ENCODE assay signal across 8 mouse cellular contexts in genomic region chr10:78168792-78169191, GRCm38 (mm10). TPM values are rescaled to one million over a fixed set of nuclear protein-coding genes. Genes with fewer than 3 reads are reported as not detected.
A peak's percentile ranks its signal among the peaks of the same experiment; 100 is the strongest.
DNase-seq lines count a peak whose midpoint lies in the region; ATAC-seq and TF ChIP-seq lines count a peak whose summit lies in the region.

No protein-coding gene starts in this region.

- no peaks in the 10 kb centered on the region for H3K27me3 ChIP-seq in heart, embryonic 10.5 days (ENCODE audit: insufficient read depth, poor library complexity, severe bottlenecking)
- H3K27me3 ChIP-seq in ES-Bruce4 (ENCODE audit: control insufficient read depth, insufficient read depth, low read length, poor library complexity, severe bottlenecking): no peaks in the 10 kb centered on the region
- H3K27me3 ChIP-seq in forebrain, embryonic 15.5 days: no peaks in the 10 kb centered on the region
- H3K27me3 ChIP-seq in liver, embryonic 14.5 days (ENCODE audit: control insufficient read depth, insufficient read depth, low read length): no peaks in the 10 kb centered on the region

- 81% methylated on average over 11 of the region's 11 CpGs for WGBS in heart, embryonic 10.5 days
- 86% methylated on average over 11 of the region's 11 CpGs for WGBS in forebrain, embryonic 15.5 days
- WGBS in liver, embryonic 14.5 days (ENCODE audit: insufficient replicate concordance): 74% methylated on average over 11 of the region's 11 CpGs

- no peaks in the 10 kb centered on the region for H3K9me3 ChIP-seq in heart, embryonic 10.5 days
- H3K9me3 ChIP-seq in ES-Bruce4 (replicated peaks; ENCODE audit: control insufficient read depth, insufficient read depth, low read length, poor library complexity, severe bottlenecking): no peaks in the 10 kb centered on the region
- no peaks in the 10 kb centered on the region for H3K9me3 ChIP-seq in forebrain, embryonic 15.5 days
- H3K9me3 ChIP-seq in liver, embryonic 14.5 days (ENCODE audit: control insufficient read depth, low read length): no peaks in the 10 kb centered on the region

- H3K4me1 ChIP-seq in heart, embryonic 10.5 days: peaks cover 24% of the 10 kb centered on the region
- no peaks in the 10 kb centered on the region for H3K4me1 ChIP-seq in ES-Bruce4 (ENCODE audit: control insufficient read depth, insufficient read depth, low read length)
- H3K4me1 ChIP-seq in forebrain, embryonic 15.5 days: peaks cover 26% of the 10 kb centered on the region
- peaks cover 0 to 14% of the 10 kb centered on the region in 2 experiments; a peak in 3 of 4 replicates for H3K4me1 ChIP-seq in liver, embryonic 14.5 days (replicated peaks; ENCODE audit: control insufficient read depth in 2 of 2, insufficient read depth in 2 of 2, low read length in 1 of 2)

- peaks cover 73% of the 10 kb centered on the region for H3K36me3 ChIP-seq in heart, embryonic 10.5 days
- peaks cover 19% of the 10 kb centered on the region for H3K36me3 ChIP-seq in ES-Bruce4 (ENCODE audit: control insufficient read depth, insufficient read depth, low read length, poor library complexity, severe bottlenecking)
- H3K36me3 ChIP-seq in forebrain, embryonic 15.5 days: peaks cover 33% of the 10 kb centered on the region
- peaks cover 14% of the 10 kb centered on the region for H3K36me3 ChIP-seq in liver, embryonic 14.5 days (replicated peaks; ENCODE audit: control insufficient read depth, insufficient read depth, low read depth)

- DNase-seq in heart, embryonic 10.5 days (ENCODE audit: low spot score): no peak
- DNase-seq in heart, postnatal 14 days: no peak
- DNase-seq in liver, embryonic 14.5 days (ENCODE audit: low read depth in 3 of 3, low spot score in 3 of 3): no peak
- no peak for DNase-seq in adrenal gland, postnatal 10 days
- DNase-seq in adrenal gland, postnatal 25 days: no peak

- TF ChIP-seq CTCF in ES-Bruce4 (IDR thresholded peaks at IDR 0.05; ENCODE audit: low read depth, low read length): no peak
- TF ChIP-seq CTCF in liver, embryonic 14.5 days (IDR thresholded peaks at IDR 0.05; ENCODE audit: low read depth): no peak

- H3K4me2 ChIP-seq in forebrain, embryonic 15.5 days (replicated peaks): peak overlapping the region; percentile 84
- peak overlapping the region; percentile 72 for H3K4me2 ChIP-seq in liver, embryonic 14.5 days (ENCODE audit: low read depth)

- no peak for TF ChIP-seq EP300 in ES-Bruce4 (IDR thresholded peaks at IDR 0.05; ENCODE audit: insufficient read depth, low read depth, low read length)
- TF ChIP-seq EP300 in liver, embryonic 14.5 days (IDR thresholded peaks at IDR 0.05; ENCODE audit: low read depth): no peak

- H3K27ac ChIP-seq in heart, embryonic 10.5 days: peak overlapping the region; percentile 95
- no peak overlapping the region for H3K27ac ChIP-seq in ES-Bruce4 (ENCODE audit: insufficient read depth, low read length)
- no peak overlapping the region for H3K27ac ChIP-seq in forebrain, embryonic 15.5 days (replicated peaks)
- no peak overlapping the region for H3K27ac ChIP-seq in liver, embryonic 14.5 days

- no peak for ATAC-seq in forebrain, embryonic 15.5 days (replicated peaks)
- ATAC-seq in liver, embryonic 14.5 days (ENCODE audit: insufficient read depth): no peak
- ATAC-seq in megakaryocyte progenitor cell, adult 5-6 weeks (replicated peaks; ENCODE audit: poor library complexity): no peak

- intact Hi-C loops in heart, postnatal 14 days (cut with DNase I): loop anchor here (10.0 kb wide), 1 partner anchor 544 kb away; the partner anchor contains the start of gene Ube2g2

- H3K4me3 ChIP-seq in heart, embryonic 10.5 days: peak overlapping the region; percentile 94
- H3K4me3 ChIP-seq in ES-Bruce4 (ENCODE audit: low read depth, low read length): peak overlapping the region; percentile 85
- H3K4me3 ChIP-seq in forebrain, embryonic 15.5 days: peak overlapping the region; percentile 78
- peak overlapping the region; percentile 64 to 69 for H3K4me3 ChIP-seq in liver, embryonic 14.5 days (ENCODE audit: insufficient read depth in 1 of 2, low read depth in 2 of 2, low read length in 2 of 2)

- peak overlapping the region; percentile 53; the same call in 1 of the 2 replicates for H3K9ac ChIP-seq in ES-Bruce4 (ENCODE audit: low read depth, poor library complexity, severe bottlenecking)
- peak overlapping the region; percentile 89 for H3K9ac ChIP-seq in forebrain, embryonic 15.5 days (replicated peaks)
- peak overlapping the region; percentile 78 for H3K9ac ChIP-seq in liver, embryonic 14.5 days (replicated peaks)

- no peak for TF ChIP-seq POLR2A in ES-Bruce4 (IDR thresholded peaks at IDR 0.05; ENCODE audit: insufficient read depth, low read length)

RNA-seq across cellular contexts. Expression of gene D10Jhu81e, which starts 0.8 kb away (rescaled TPM):
- polyA plus RNA-seq in heart, embryonic 10.5 days (2016; fragmentation: Nextera tagmentation; extraction: Ambion mirVana): 32.8 and 34.9 TPM in 2 replicates
- 100 to 1,000 TPM; 380 to 389 TPM for total RNA-seq in heart, postnatal 14 days (2021)
- polyA plus RNA-seq in ES-Bruce4 (2011; ENCODE audit: insufficient read depth, insufficient read length, low read depth, missing spikeins): 16.6 and 23.8 TPM in 2 replicates
- polyA plus RNA-seq in forebrain, embryonic 15.5 days (2015; fragmentation: Nextera tagmentation; extraction: Ambion mirVana): 23.6 and 26.8 TPM in 2 replicates
- polyA plus RNA-seq in liver, embryonic 14.5 days (2012; rRNA removed): 34.1 and 39.1 TPM in 2 replicates
- 11.7 and 15.6 TPM in 2 replicates for polyA plus RNA-seq in liver, embryonic 14.5 days (2014; fragmentation: Nextera tagmentation; extraction: Ambion mirVana)
- 100 to 1,000 TPM; 253 to 281 TPM for total RNA-seq in adrenal gland, postnatal 10 days (2021)
- 40.7 and 44.1 TPM in 2 replicates for total RNA-seq in megakaryocyte progenitor cell, adult 5-6 weeks (2015)
- 90.6 and 90.9 TPM in 2 replicates for total RNA-seq in megakaryocyte progenitor cell, adult 5-6 weeks (2017)
- 235 and 247 TPM in 2 replicates for total RNA-seq in adrenal gland, postnatal 25 days (2021)

RNA-seq across cellular contexts. Expression of gene Pwp2, which starts 16.2 kb away (rescaled TPM):
- 18.0 and 23.1 TPM in 2 replicates for polyA plus RNA-seq in heart, embryonic 10.5 days (2016; fragmentation: Nextera tagmentation; extraction: Ambion mirVana)
- 1 to 10 TPM; 7.0 to 8.2 TPM for total RNA-seq in heart, postnatal 14 days (2021)
- 23.3 and 25.4 TPM in 2 replicates for polyA plus RNA-seq in ES-Bruce4 (2011; ENCODE audit: insufficient read depth, insufficient read length, low read depth, missing spikeins)
- polyA plus RNA-seq in forebrain, embryonic 15.5 days (2015; fragmentation: Nextera tagmentation; extraction: Ambion mirVana): 22.5 and 24.2 TPM in 2 replicates
- 6.1 and 7.5 TPM in 2 replicates for polyA plus RNA-seq in liver, embryonic 14.5 days (2012; rRNA removed)
- 7.2 and 9.6 TPM in 2 replicates for polyA plus RNA-seq in liver, embryonic 14.5 days (2014; fragmentation: Nextera tagmentation; extraction: Ambion mirVana)
- total RNA-seq in adrenal gland, postnatal 10 days (2021): 10 to 100 TPM; 13.2 to 14.9 TPM
- total RNA-seq in megakaryocyte progenitor cell, adult 5-6 weeks (2015): 5.6 and 7.2 TPM in 2 replicates
- 18.6 and 27.5 TPM in 2 replicates for total RNA-seq in megakaryocyte progenitor cell, adult 5-6 weeks (2017)
- total RNA-seq in adrenal gland, postnatal 25 days (2021): 17.8 and 17.9 TPM in 2 replicates
